Mouse (Mus musculus): ENCODE results near the gene Zwilch. TPM values are rescaled to one million over a fixed set of nuclear protein-coding genes. Genes with fewer than 3 reads are reported as not detected.
"Not testable (repeated sequence)": the region's sequence is repeated elsewhere in the genome, so short reads cannot be mapped to it uniquely, and the experiment has no call there.

The Zwilch gene
- polyA plus RNA-seq, 1 experiment from 2014 or later: 13.5 TPM

GRCm38 (mm10) chr9:64124846-64125245 is 48.1 kb downstream of the Zwilch start:
- not testable (repeated sequence) for H3K4me2 ChIP-seq (ENCODE audit: low read depth, low read length); H3K4me3 ChIP-seq (ENCODE audit: low read depth, low read length); H3K9ac ChIP-seq (ENCODE audit: low read depth, low read length); H3K9me3 ChIP-seq (replicated peaks; ENCODE audit: control insufficient read depth, low read length); ATAC-seq (ENCODE audit: low read depth); H3K36me3 ChIP-seq (ENCODE audit: control insufficient read depth, insufficient read depth); H3K27me3 ChIP-seq (ENCODE audit: control insufficient read depth, insufficient read depth, low read depth, low read length); H3K4me1 ChIP-seq (ENCODE audit: control insufficient read depth, low read depth, low read length); H3K27ac ChIP-seq (ENCODE audit: low read length)
- WGBS (ENCODE audit: insufficient replicate concordance): 44% methylated on average over 3 of the region's 3 CpGs

GRCm38 (mm10) chr9:64122601-64123000 is 50.3 kb downstream of the Zwilch start:
- 74% methylated on average over 10 of the region's 10 CpGs for WGBS (ENCODE audit: insufficient replicate concordance)
- no peaks in the 10 kb centered on the region for H3K27me3 ChIP-seq (ENCODE audit: control insufficient read depth, insufficient read depth, low read depth, low read length)
- ATAC-seq (ENCODE audit: low read depth): no peak
- H3K27ac ChIP-seq (ENCODE audit: low read length): no peak overlapping the region
- no peak overlapping the region for H3K4me2 ChIP-seq (ENCODE audit: low read depth, low read length)
- H3K9me3 ChIP-seq (replicated peaks; ENCODE audit: control insufficient read depth, low read length): no peaks in the 10 kb centered on the region
- H3K9ac ChIP-seq (ENCODE audit: low read depth, low read length): no peak overlapping the region
- H3K4me1 ChIP-seq (ENCODE audit: control insufficient read depth, low read depth, low read length): no peaks in the 10 kb centered on the region; the same call in 1 of the 2 replicates
- no peaks in the 10 kb centered on the region for H3K36me3 ChIP-seq (ENCODE audit: control insufficient read depth, insufficient read depth)
- no peak overlapping the region for H3K4me3 ChIP-seq (ENCODE audit: low read depth, low read length)

GRCm38 (mm10) chr9:64120584-64121277 is 52.2 kb downstream of the Zwilch start:
- peak; percentile 24; the same call in 1 of the 2 replicates for ATAC-seq (ENCODE audit: low read depth)

GRCm38 (mm10) chr9:64119898-64120297 is 53.0 kb downstream of the Zwilch start:
- Histone ChIP-seq H3K27ac (ENCODE audit: low read length) (no peak overlapping the region), H3K36me3 (ENCODE audit: control insufficient read depth, insufficient read depth) (no peaks in the 10 kb centered on the region), H3K9ac (ENCODE audit: low read depth, low read length) (no peak overlapping the region), H3K27me3 (ENCODE audit: control insufficient read depth, insufficient read depth, low read depth, low read length) (no peaks in the 10 kb centered on the region), H3K4me3 (ENCODE audit: low read depth, low read length) (no peak overlapping the region), H3K4me1 (ENCODE audit: control insufficient read depth, low read depth, low read length) (no peaks in the 10 kb centered on the region; the same call in 1 of the 2 replicates), H3K4me2 (ENCODE audit: low read depth, low read length) (no peak overlapping the region), H3K9me3 (replicated peaks; ENCODE audit: control insufficient read depth, low read length) (no peaks in the 10 kb centered on the region)
- WGBS (ENCODE audit: insufficient replicate concordance): 17% methylated on average over 8 of the region's 8 CpGs
- ATAC-seq (ENCODE audit: low read depth): no peak

More at GRCm38 (mm10) chr9:64120584-64121277, 52.2 kb downstream of the Zwilch start:
- WGBS (ENCODE audit: insufficient replicate concordance): 31% methylated on average over 11 of the region's 11 CpGs
- Histone ChIP-seq H3K4me1 (ENCODE audit: control insufficient read depth, low read depth, low read length) (no peaks in the 10 kb centered on the region; the same call in 1 of the 2 replicates), H3K4me3 (ENCODE audit: low read depth, low read length) (no peak overlapping the region), H3K9ac (ENCODE audit: low read depth, low read length) (no peak overlapping the region), H3K4me2 (ENCODE audit: low read depth, low read length) (peak overlapping the region; percentile 31; the same call in 1 of the 2 replicates), H3K9me3 (replicated peaks; ENCODE audit: control insufficient read depth, low read length) (no peaks in the 10 kb centered on the region), H3K27ac (ENCODE audit: low read length) (no peak overlapping the region), H3K36me3 (ENCODE audit: control insufficient read depth, insufficient read depth) (no peaks in the 10 kb centered on the region), H3K27me3 (ENCODE audit: control insufficient read depth, insufficient read depth, low read depth, low read length) (no peaks in the 10 kb centered on the region)

GRCm38 (mm10) chr9:64116876-64117275 is 56.0 kb downstream of the Zwilch start, which contains the start of gene Lctl:
Gene Lctl, plus strand, starts transcription at chr9:64117147.
- no peak within 1 kb of the TSS for H3K4me3 ChIP-seq (ENCODE audit: low read depth, low read length)
- H3K9me3 ChIP-seq (replicated peaks; ENCODE audit: control insufficient read depth, low read length): no peaks in the 10 kb centered on the region
- no peaks in the 10 kb centered on the region for H3K36me3 ChIP-seq (ENCODE audit: control insufficient read depth, insufficient read depth)
- H3K4me1 ChIP-seq (ENCODE audit: control insufficient read depth, low read depth, low read length): no peaks in the 10 kb centered on the region; the same call in 1 of the 2 replicates
- no peak within 1 kb of the TSS for H3K4me2 ChIP-seq (ENCODE audit: low read depth, low read length)
- H3K27ac ChIP-seq (ENCODE audit: low read length): no peak within 1 kb of the TSS
- 62% methylated on average over 3 of the region's 3 CpGs for WGBS (ENCODE audit: insufficient replicate concordance)
- H3K9ac ChIP-seq (ENCODE audit: low read depth, low read length): no peak within 1 kb of the TSS
- H3K27me3 ChIP-seq (ENCODE audit: control insufficient read depth, insufficient read depth, low read depth, low read length): no peaks in the 10 kb centered on the region
- no peak for ATAC-seq (ENCODE audit: low read depth)

GRCm38 (mm10) chr9:64115756-64116155 is 57.1 kb downstream of the Zwilch start:
- H3K4me2 ChIP-seq (ENCODE audit: low read depth, low read length): no peak overlapping the region
- H3K9me3 ChIP-seq (replicated peaks; ENCODE audit: control insufficient read depth, low read length): no peaks in the 10 kb centered on the region
- no peaks in the 10 kb centered on the region for H3K36me3 ChIP-seq (ENCODE audit: control insufficient read depth, insufficient read depth)
- WGBS (ENCODE audit: insufficient replicate concordance): 45% methylated on average over 6 of the region's 6 CpGs
- H3K27ac ChIP-seq (ENCODE audit: low read length): no peak overlapping the region
- H3K4me3 ChIP-seq (ENCODE audit: low read depth, low read length): no peak overlapping the region
- no peak for ATAC-seq (ENCODE audit: low read depth)
- no peak overlapping the region for H3K9ac ChIP-seq (ENCODE audit: low read depth, low read length)
- no peaks in the 10 kb centered on the region for H3K27me3 ChIP-seq (ENCODE audit: control insufficient read depth, insufficient read depth, low read depth, low read length)
- no peaks in the 10 kb centered on the region; the same call in 1 of the 2 replicates for H3K4me1 ChIP-seq (ENCODE audit: control insufficient read depth, low read depth, low read length)

- Histone ChIP-seq H3K9me3 (replicated peaks; ENCODE audit: control insufficient read depth, low read length) (no peaks in the 10 kb centered on the region), H3K4me1 (ENCODE audit: control insufficient read depth, low read depth, low read length) (no peaks in the 10 kb centered on the region), H3K27ac (ENCODE audit: low read length) (no peak overlapping the region), H3K4me3 (ENCODE audit: low read depth, low read length) (no peak overlapping the region), H3K4me2 (ENCODE audit: low read depth, low read length) (no peak overlapping the region), H3K36me3 (ENCODE audit: control insufficient read depth, insufficient read depth) (no peaks in the 10 kb centered on the region), H3K27me3 (ENCODE audit: control insufficient read depth, insufficient read depth, low read depth, low read length) (no peaks in the 10 kb centered on the region), H3K9ac (ENCODE audit: low read depth, low read length) (no peak overlapping the region)
- 33% methylated on average over 2 of the region's 2 CpGs for WGBS (ENCODE audit: insufficient replicate concordance)
- ATAC-seq (ENCODE audit: low read depth): no peak
Observed at GRCm38 (mm10) chr9:64114646-64115045, 58.3 kb downstream of the Zwilch start.

GRCm38 (mm10) chr9:64110502-64110901 is 62.4 kb downstream of the Zwilch start:
- Histone ChIP-seq H3K9me3 (replicated peaks; ENCODE audit: control insufficient read depth, low read length) (no peaks in the 10 kb centered on the region), H3K27me3 (ENCODE audit: control insufficient read depth, insufficient read depth, low read depth, low read length) (no peaks in the 10 kb centered on the region), H3K4me2 (ENCODE audit: low read depth, low read length) (no peak overlapping the region), H3K9ac (ENCODE audit: low read depth, low read length) (no peak overlapping the region), H3K27ac (ENCODE audit: low read length) (no peak overlapping the region), H3K4me3 (ENCODE audit: low read depth, low read length) (no peak overlapping the region), H3K36me3 (ENCODE audit: control insufficient read depth, insufficient read depth) (no peaks in the 10 kb centered on the region), H3K4me1 (ENCODE audit: control insufficient read depth, low read depth, low read length) (no peaks in the 10 kb centered on the region)
- WGBS (ENCODE audit: insufficient replicate concordance): 83% methylated on average over 16 of the region's 16 CpGs
- no peak for ATAC-seq (ENCODE audit: low read depth)

GRCm38 (mm10) chr9:64105301-64105700 is 67.6 kb downstream of the Zwilch start:
- Histone ChIP-seq H3K9ac (ENCODE audit: low read depth, low read length) (no peak overlapping the region), H3K27me3 (ENCODE audit: control insufficient read depth, insufficient read depth, low read depth, low read length) (no peaks in the 10 kb centered on the region), H3K27ac (ENCODE audit: low read length) (no peak overlapping the region), H3K4me3 (ENCODE audit: low read depth, low read length) (no peak overlapping the region), H3K36me3 (ENCODE audit: control insufficient read depth, insufficient read depth) (no peaks in the 10 kb centered on the region), H3K4me2 (ENCODE audit: low read depth, low read length) (no peak overlapping the region), H3K4me1 (ENCODE audit: control insufficient read depth, low read depth, low read length) (no peaks in the 10 kb centered on the region), H3K9me3 (replicated peaks; ENCODE audit: control insufficient read depth, low read length) (no peaks in the 10 kb centered on the region)
- ATAC-seq (ENCODE audit: low read depth): no peak
- 20% methylated on average over 6 of the region's 6 CpGs for WGBS (ENCODE audit: insufficient replicate concordance)
